Mouse (Mus musculus) layer of hippocampus, adult 9-10 months (tissue): ENCODE data around the gene Wdfy3.
"Not testable (repeated sequence)": the region's sequence is repeated elsewhere in the genome, so short reads cannot be mapped to it uniquely, and the experiment has no call there.

Source experiments
- DNase-seq: peaks from one replicate; pipeline ENCODE4 v3.0.0; 2022; ENCODE audit warnings: low spot score

Gene Wdfy3

GRCm38 (mm10) chr5:101937909-101938596 is 131.7 kb downstream of the Wdfy3 start:
- no peak for DNase-seq

GRCm38 (mm10) chr5:101937362-101937761 is 132.4 kb downstream of the Wdfy3 start:
- no peak for DNase-seq

- DNase-seq = no peak
Measured at GRCm38 (mm10) chr5:101935893-101936292, 133.8 kb downstream of the Wdfy3 start.

GRCm38 (mm10) chr5:101934629-101935028 is 135.1 kb downstream of the Wdfy3 start:
- DNase-seq = no peak

GRCm38 (mm10) chr5:101932971-101933810 is 136.5 kb downstream of the Wdfy3 start:
- peak; percentile 24 for DNase-seq

GRCm38 (mm10) chr5:101931997-101932396 is 137.7 kb downstream of the Wdfy3 start:
- DNase-seq = no peak

- no peak for DNase-seq
Measured at GRCm38 (mm10) chr5:101926311-101926710, 143.4 kb downstream of the Wdfy3 start.

- no peak for DNase-seq
Measured at GRCm38 (mm10) chr5:101923710-101924109, 146.0 kb downstream of the Wdfy3 start.

GRCm38 (mm10) chr5:101919559-101919958 is 150.2 kb downstream of the Wdfy3 start:
- no peak for DNase-seq

- no peak for DNase-seq
Measured at GRCm38 (mm10) chr5:101909468-101909867, 160.3 kb downstream of the Wdfy3 start.

GRCm38 (mm10) chr5:101905624-101906023 is 164.1 kb downstream of the Wdfy3 start:
- DNase-seq = no peak

- not testable (repeated sequence) for DNase-seq
Measured at GRCm38 (mm10) chr5:101904841-101905240, 164.9 kb downstream of the Wdfy3 start.

GRCm38 (mm10) chr5:101902686-101903085 is 167.0 kb downstream of the Wdfy3 start:
- no peak for DNase-seq

- DNase-seq = no peak
Measured at GRCm38 (mm10) chr5:101899981-101900380, 169.7 kb downstream of the Wdfy3 start.

- no peak for DNase-seq
Measured at GRCm38 (mm10) chr5:101896784-101897183, 172.9 kb downstream of the Wdfy3 start.

GRCm38 (mm10) chr5:101895717-101896645 is 173.7 kb downstream of the Wdfy3 start:
- DNase-seq = no peak

- DNase-seq = no peak
Measured at GRCm38 (mm10) chr5:101895119-101895518, 174.6 kb downstream of the Wdfy3 start.

- no peak for DNase-seq
Measured at GRCm38 (mm10) chr5:101893820-101894515, 175.8 kb downstream of the Wdfy3 start.

- DNase-seq = no peak
Measured at GRCm38 (mm10) chr5:101891694-101892416, 177.9 kb downstream of the Wdfy3 start.

GRCm38 (mm10) chr5:101887989-101888388 is 181.7 kb downstream of the Wdfy3 start:
- DNase-seq = no peak

- no peak for DNase-seq
Measured at GRCm38 (mm10) chr5:101885039-101885438, 184.7 kb downstream of the Wdfy3 start.
